Mouse (Mus musculus): Measurements from ENCODE around the gene Ttc7. TPM values are rescaled to one million over a fixed set of nuclear protein-coding genes. Genes with fewer than 3 reads are reported as not detected.

Gene Ttc7
- polyA plus RNA-seq, 1 experiment from 2014 or later: 5.8 TPM

DNA sequence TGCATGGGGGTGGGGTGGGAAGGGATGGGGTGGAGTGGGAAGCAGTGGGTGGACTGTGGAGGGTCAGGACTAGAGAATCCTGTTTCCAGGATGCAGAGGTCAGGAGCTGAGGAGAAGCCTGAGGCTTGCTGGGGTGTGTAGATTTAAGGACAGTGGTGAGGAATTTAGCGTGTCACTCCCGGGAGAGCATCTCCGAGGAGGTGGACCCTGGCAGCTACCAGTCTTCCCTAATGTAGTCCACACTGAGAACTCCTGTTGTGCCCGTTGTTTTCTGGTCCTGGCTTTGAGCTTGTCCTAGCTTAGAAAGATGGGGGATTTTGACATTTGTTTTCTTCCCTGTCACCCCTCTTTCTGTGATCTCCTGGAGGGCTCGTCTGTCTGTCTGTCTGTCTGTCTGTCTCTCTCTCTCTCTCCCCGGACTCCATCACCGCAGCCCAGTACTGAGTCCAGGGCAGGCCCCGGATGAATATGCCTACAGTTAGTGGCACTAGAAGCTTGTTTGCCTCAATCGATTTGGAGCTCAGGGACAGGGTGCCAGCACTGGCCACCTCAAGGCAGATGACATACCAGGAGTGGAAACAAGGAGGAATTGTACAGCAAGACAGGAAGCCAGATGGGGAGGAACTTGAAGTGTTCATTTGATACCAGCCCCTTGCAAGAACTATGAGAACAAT lies 49.6 kb downstream of the Ttc7 start:
- Histone ChIP-seq H3K4me2 (replicated peaks) (no peak overlapping the region), H3K9ac (no peak overlapping the region), H3K4me3 (no peak overlapping the region), H3K36me3 (no peaks in the 10 kb centered on the region), H3K27me3 (peaks cover 7% of the 10 kb centered on the region; the same call in 1 of the 2 replicates), H3K4me1 (peaks cover 33% of the 10 kb centered on the region), H3K9me3 (no peaks in the 10 kb centered on the region), H3K27ac (no peak overlapping the region)
- ATAC-seq (ENCODE audit: insufficient number of reproducible peaks, insufficient read depth, low FRiP score, low TSS enrichment): no peak
- 58% methylated on average over 9 of the region's 9 CpGs for WGBS

DNA sequence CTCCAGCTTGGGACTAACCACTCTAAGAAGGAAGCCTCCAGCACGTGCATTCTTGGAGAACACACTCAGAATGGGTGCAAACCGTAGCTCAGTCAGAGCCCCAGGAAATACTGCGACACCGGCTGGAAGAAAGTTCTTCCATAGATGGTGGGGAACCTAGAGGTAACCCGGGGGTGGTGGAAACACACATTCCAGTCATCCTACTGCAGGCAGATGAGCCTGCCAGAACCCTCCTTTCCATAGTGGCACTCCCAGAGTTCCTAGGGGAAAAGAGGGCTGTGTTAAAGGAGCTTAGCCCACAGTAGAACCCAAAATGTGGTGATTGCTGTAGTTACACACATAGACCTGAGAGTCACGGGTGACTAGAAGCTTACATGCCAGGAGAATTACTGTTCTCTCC lies 50.2 kb downstream of the Ttc7 start:
- peaks cover 32% of the 10 kb centered on the region for H3K4me1 ChIP-seq
- no peak overlapping the region for H3K4me2 ChIP-seq (replicated peaks)
- 77% methylated on average over 6 of the region's 6 CpGs for WGBS
- no peak overlapping the region for H3K9ac ChIP-seq
- no peak for ATAC-seq (ENCODE audit: insufficient number of reproducible peaks, insufficient read depth, low FRiP score, low TSS enrichment)
- H3K9me3 ChIP-seq: no peaks in the 10 kb centered on the region
- no peaks in the 10 kb centered on the region for H3K36me3 ChIP-seq
- no peak overlapping the region for H3K27ac ChIP-seq
- H3K27me3 ChIP-seq: peaks cover 7% of the 10 kb centered on the region; the same call in 1 of the 2 replicates
- no peak overlapping the region for H3K4me3 ChIP-seq

- Histone ChIP-seq H3K36me3 (no peaks in the 10 kb centered on the region), H3K4me3 (no peak overlapping the region), H3K9ac (no peak overlapping the region), H3K4me1 (peaks cover 32% of the 10 kb centered on the region), H3K27ac (no peak overlapping the region), H3K9me3 (no peaks in the 10 kb centered on the region), H3K27me3 (peaks cover 7% of the 10 kb centered on the region; the same call in 1 of the 2 replicates), H3K4me2 (replicated peaks) (no peak overlapping the region)
- 94% methylated on average over 12 of the region's 12 CpGs for WGBS
- no peak for ATAC-seq (ENCODE audit: insufficient number of reproducible peaks, insufficient read depth, low FRiP score, low TSS enrichment)
Measured at GRCm38 (mm10) chr17:87334162-87334561, 51.5 kb downstream of the Ttc7 start.

DNA sequence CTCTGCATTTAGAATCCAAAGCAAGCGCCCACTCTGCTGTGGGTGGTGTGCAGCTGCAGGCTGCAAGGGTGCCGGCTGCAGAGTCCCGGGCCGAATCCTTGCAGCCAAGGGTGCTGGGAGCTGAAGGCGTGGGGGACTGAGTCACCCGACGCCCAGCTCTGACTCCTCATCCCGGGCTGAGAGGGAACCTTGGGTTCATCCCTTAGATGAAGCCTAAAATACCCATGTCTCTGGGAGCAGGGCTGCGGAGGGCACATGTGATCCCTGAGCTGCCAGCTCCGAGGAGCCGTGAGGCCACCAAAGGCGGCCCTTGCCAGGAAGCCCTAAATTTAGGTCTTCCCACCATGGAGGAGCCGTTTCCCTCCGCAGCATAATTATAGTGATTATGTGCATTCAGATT lies 52.5 kb downstream of the Ttc7 start:
- peaks cover 28% of the 10 kb centered on the region for H3K4me1 ChIP-seq
- H3K9me3 ChIP-seq: no peaks in the 10 kb centered on the region
- no peak overlapping the region for H3K4me3 ChIP-seq
- no peak overlapping the region for H3K4me2 ChIP-seq (replicated peaks)
- WGBS: 75% methylated on average over 14 of the region's 14 CpGs
- no peak overlapping the region for H3K9ac ChIP-seq
- H3K27me3 ChIP-seq: peaks cover 4% of the 10 kb centered on the region; the same call in 1 of the 2 replicates
- H3K27ac ChIP-seq: no peak overlapping the region
- no peaks in the 10 kb centered on the region for H3K36me3 ChIP-seq
- no peak for ATAC-seq (ENCODE audit: insufficient number of reproducible peaks, insufficient read depth, low FRiP score, low TSS enrichment)

DNA sequence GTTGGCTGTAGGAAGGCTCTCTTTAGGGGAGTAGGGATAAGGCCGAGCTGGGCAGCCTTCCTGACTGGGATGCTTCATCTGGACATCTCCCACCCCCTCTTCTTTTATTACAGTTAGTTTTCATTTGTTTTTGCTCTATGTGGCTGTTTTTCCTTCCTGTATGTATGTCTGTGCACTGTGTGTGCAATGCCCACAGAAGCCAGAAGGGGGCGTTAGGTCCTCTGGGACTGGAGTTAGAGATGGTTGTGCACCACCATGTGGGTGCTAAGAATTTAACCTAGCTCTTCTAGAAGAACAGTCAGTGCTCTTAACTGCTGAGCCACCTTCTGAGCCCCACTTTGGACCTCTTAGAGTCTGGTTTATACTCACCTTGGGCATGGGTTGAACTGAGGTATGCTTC lies 53.0 kb downstream of the Ttc7 start:
- WGBS: 66% methylated on average over 2 of the region's 2 CpGs

GRCm38 (mm10) chr17:87336910-87337309 lies 54.2 kb downstream of the Ttc7 start:
- ATAC-seq (ENCODE audit: insufficient number of reproducible peaks, insufficient read depth, low FRiP score, low TSS enrichment): no peak

More for the DNA sequence above, 53.0 kb downstream of the Ttc7 start:
- Histone ChIP-seq H3K27ac (no peak overlapping the region), H3K9me3 (no peaks in the 10 kb centered on the region), H3K36me3 (no peaks in the 10 kb centered on the region), H3K27me3 (0 out of 2 replicates have a peak, but pooled peaks cover 3% of the 10 kb centered on the region), H3K4me1 (peaks cover 22% of the 10 kb centered on the region), H3K4me3 (no peak overlapping the region), H3K9ac (no peak overlapping the region), H3K4me2 (replicated peaks) (no peak overlapping the region)
- ATAC-seq (ENCODE audit: insufficient number of reproducible peaks, insufficient read depth, low FRiP score, low TSS enrichment): no peak

GRCm38 (mm10) chr17:87337683-87338082 lies 55.0 kb downstream of the Ttc7 start:
- H3K27me3 ChIP-seq: 0 out of 2 replicates have a peak, but pooled peaks cover 3% of the 10 kb centered on the region
- no peaks in the 10 kb centered on the region for H3K9me3 ChIP-seq
- no peak for ATAC-seq (ENCODE audit: insufficient number of reproducible peaks, insufficient read depth, low FRiP score, low TSS enrichment)
- H3K4me1 ChIP-seq: peaks cover 4% of the 10 kb centered on the region; the same call in 1 of the 2 replicates
- H3K27ac ChIP-seq: no peak overlapping the region
- H3K9ac ChIP-seq: no peak overlapping the region
- no peak overlapping the region for H3K4me3 ChIP-seq
- 88% methylated on average over 7 of the region's 7 CpGs for WGBS
- no peak overlapping the region for H3K4me2 ChIP-seq (replicated peaks)
- no peaks in the 10 kb centered on the region for H3K36me3 ChIP-seq

More at GRCm38 (mm10) chr17:87336910-87337309, 54.2 kb downstream of the Ttc7 start:
- no peaks in the 10 kb centered on the region for H3K36me3 ChIP-seq
- no peak overlapping the region for H3K27ac ChIP-seq
- no peak overlapping the region for H3K4me2 ChIP-seq (replicated peaks)
- H3K27me3 ChIP-seq: 0 out of 2 replicates have a peak, but pooled peaks cover 3% of the 10 kb centered on the region
- H3K4me1 ChIP-seq: peaks cover 12% of the 10 kb centered on the region
- no peak overlapping the region for H3K4me3 ChIP-seq
- 79% methylated on average over 12 of the region's 12 CpGs for WGBS
- H3K9ac ChIP-seq: no peak overlapping the region
- no peaks in the 10 kb centered on the region for H3K9me3 ChIP-seq

DNA sequence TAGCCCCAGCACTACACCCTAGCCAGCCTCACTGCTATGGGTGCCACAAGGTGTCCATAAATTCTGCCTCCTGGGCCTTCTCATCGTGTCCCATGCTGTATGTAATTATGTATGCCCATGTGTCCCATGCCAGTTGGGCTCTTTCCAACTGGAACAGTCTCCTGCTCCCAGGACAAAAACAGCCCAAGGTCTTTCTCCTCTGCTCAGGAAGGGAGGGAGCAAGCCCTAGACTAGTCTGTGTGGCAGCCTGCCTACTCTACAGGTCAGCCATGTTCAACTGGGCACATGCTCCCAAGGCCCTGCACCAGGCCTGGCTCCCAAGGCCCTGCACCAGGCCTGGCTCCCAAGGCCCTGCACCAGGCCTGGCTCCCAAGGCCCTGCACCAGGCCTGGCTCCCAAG lies 56.4 kb downstream of the Ttc7 start:
- Histone ChIP-seq H3K27me3 (0 out of 2 replicates have a peak, but pooled peaks cover 2% of the 10 kb centered on the region), H3K27ac (no peak overlapping the region), H3K36me3 (no peaks in the 10 kb centered on the region), H3K9me3 (no peaks in the 10 kb centered on the region), H3K4me3 (no peak overlapping the region), H3K9ac (no peak overlapping the region), H3K4me2 (replicated peaks) (no peak overlapping the region), H3K4me1 (0 out of 2 replicates have a peak, but pooled peaks cover 3% of the 10 kb centered on the region)
- WGBS: 90% methylated on average over 1 of the region's 1 CpGs
- ATAC-seq (ENCODE audit: insufficient number of reproducible peaks, insufficient read depth, low FRiP score, low TSS enrichment): no peak

- WGBS: 60% methylated on average over 8 of the region's 8 CpGs
- H3K27ac ChIP-seq: no peak overlapping the region
- no peak overlapping the region for H3K9ac ChIP-seq
- no peak for ATAC-seq (ENCODE audit: insufficient number of reproducible peaks, insufficient read depth, low FRiP score, low TSS enrichment)
- H3K4me2 ChIP-seq (replicated peaks): no peak overlapping the region
- H3K36me3 ChIP-seq: no peaks in the 10 kb centered on the region
- H3K4me3 ChIP-seq: no peak overlapping the region
- H3K9me3 ChIP-seq: no peaks in the 10 kb centered on the region
- peaks cover 16% of the 10 kb centered on the region for H3K4me1 ChIP-seq
- no peaks in the 10 kb centered on the region for H3K27me3 ChIP-seq
Measured at GRCm38 (mm10) chr17:87343060-87343703, 60.5 kb downstream of the Ttc7 start.

DNA sequence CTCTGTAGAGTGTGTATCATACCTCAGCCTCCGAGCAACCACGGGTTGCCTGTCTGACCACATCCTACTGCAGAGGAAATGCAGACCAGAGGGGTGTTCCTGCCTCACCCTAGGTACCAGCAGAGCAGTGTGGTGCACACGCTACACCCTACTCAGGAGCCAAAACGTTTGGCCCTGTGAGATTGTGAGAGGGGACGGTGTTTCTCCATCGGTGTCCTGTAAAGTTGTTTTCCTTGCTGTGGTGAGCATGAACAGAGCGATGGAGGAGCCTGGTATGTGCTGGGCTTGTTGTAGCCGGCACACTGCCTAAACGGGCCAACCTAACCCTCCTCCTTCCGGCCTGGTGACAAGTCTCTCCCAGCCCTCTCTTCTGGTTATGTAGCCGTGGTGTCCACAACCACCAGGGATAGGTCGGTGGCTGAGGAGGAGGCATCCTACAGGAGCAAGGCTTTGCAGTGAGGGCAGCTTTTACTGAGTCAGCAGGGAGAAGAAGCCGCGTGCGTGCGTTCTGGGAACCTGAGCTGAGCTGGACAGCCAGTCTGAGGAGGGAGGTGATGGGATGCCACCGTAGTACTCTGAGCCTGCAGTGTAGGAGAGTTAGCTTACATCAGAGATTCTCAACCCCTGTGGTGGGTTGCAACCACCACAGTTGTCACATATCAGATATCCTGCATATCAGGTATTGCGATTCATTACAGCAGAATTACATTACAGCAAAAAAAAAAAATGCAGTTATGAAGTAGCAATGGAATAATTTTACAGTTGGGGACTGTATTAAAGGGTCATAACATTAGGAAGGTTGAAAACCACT lies 62.0 kb downstream of the Ttc7 start:
- Histone ChIP-seq H3K27me3 (no peaks in the 10 kb centered on the region), H3K27ac (no peak overlapping the region; the same call in 1 of the 2 replicates), H3K4me1 (peaks cover 25% of the 10 kb centered on the region), H3K36me3 (no peaks in the 10 kb centered on the region), H3K9ac (no peak overlapping the region), H3K9me3 (no peaks in the 10 kb centered on the region), H3K4me2 (replicated peaks) (no peak overlapping the region), H3K4me3 (no peak overlapping the region)
- 57% methylated on average over 18 of the region's 18 CpGs for WGBS
- ATAC-seq (ENCODE audit: insufficient number of reproducible peaks, insufficient read depth, low FRiP score, low TSS enrichment): no peak

DNA sequence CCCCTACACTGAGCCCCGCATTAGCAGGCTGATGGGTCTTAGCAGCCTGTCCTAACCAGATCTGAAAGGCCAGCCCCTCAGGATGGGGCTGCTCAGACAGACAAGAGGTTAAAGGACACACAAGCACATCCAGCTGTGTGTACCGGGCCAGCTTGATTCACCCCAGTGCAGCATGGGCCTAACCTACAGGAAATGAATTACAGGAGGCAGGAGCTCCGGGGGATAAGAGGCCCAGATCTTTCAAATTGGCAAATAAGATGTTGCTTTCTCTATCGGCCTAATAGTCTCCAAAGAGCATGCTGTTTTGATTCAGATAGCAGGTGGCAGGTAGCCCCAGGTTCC lies 62.5 kb downstream of the Ttc7 start:
- H3K9me3 ChIP-seq: no peaks in the 10 kb centered on the region
- no peaks in the 10 kb centered on the region for H3K27me3 ChIP-seq
- no peak overlapping the region for H3K4me3 ChIP-seq
- no peak for ATAC-seq (ENCODE audit: insufficient number of reproducible peaks, insufficient read depth, low FRiP score, low TSS enrichment)
- H3K4me1 ChIP-seq: peaks cover 25% of the 10 kb centered on the region
- no peaks in the 10 kb centered on the region for H3K36me3 ChIP-seq
- H3K4me2 ChIP-seq (replicated peaks): no peak overlapping the region
- H3K27ac ChIP-seq: no peak overlapping the region
- no peak overlapping the region for H3K9ac ChIP-seq
- 14% methylated on average over 4 of the region's 4 CpGs for WGBS

All from embryonic facial prominence, embryonic 12.5 days (tissue).